Mouse (Mus musculus): ENCODE data around the gene Ap3s2.

DNA sequence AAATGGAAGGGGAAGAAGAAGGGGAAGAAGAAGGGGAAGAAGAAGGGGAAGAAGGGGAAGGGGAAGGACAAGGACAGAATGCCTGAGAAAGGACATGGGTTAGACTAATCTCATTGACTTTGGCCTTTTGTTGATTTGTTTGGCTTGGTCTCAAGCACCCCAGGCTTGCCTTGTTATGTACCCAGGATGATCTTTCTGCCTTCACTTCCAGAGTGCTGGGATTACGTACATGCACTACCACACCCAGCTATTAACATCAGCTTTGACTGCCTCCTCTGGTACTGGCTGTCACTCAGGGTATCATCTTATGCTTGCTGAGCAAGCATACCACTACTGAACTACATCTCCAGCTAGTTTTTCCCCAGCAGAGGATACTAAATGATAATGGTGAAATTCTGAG, 35.7 kb upstream of the Ap3s2 start:
- TF ChIP-seq POLR2A (IDR thresholded peaks at IDR 0.05; ENCODE audit: insufficient read depth, low read depth, low read length) (no peak), CTCF (IDR thresholded peaks at IDR 0.05; ENCODE audit: insufficient read depth, low read depth, low read length) (no peak)
